Mouse (Mus musculus): ENCODE results near the gene Fndc9.

DNA sequence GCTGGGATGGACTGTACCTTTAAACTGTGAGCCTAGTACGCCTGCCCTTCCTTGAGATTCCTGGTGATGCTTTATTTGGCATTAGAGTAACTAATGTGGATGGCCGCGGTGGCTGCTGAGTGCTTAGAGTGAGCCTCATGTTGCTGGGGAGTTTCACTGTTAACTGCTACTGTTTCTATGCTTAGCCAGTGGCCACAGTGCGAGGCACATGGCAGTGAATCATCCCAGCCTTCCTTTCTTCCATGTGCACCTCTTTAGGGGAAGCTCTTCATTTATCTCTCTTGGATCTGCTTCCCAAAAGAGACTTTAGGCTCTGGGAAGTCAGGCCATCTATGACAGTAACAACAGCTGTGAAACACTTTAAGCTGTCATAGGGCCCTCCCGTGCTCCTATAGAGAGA lies 47.3 kb downstream of the Fndc9 start:
- no peak for TF ChIP-seq CTCF (conservative IDR thresholded peaks at IDR 0.05; ENCODE audit: low read length)
- TF ChIP-seq NANOG (IDR thresholded peaks at IDR 0.05; ENCODE audit: borderline replicate concordance, low read length) = no peak
- TF ChIP-seq POU5F1 (IDR thresholded peaks at IDR 0.05; ENCODE audit: borderline replicate concordance, low read length) = no peak

Measured in E14TG2a.4 (cell line).